Mouse (Mus musculus) layer of hippocampus, postnatal 36 days (tissue): Measurements from ENCODE around the gene Dok5. TPM values are rescaled to one million over a fixed set of nuclear protein-coding genes. Genes with fewer than 3 reads are reported as not detected.
A peak's percentile ranks its signal among the peaks of the same experiment; 100 is the strongest.

Experiments
- DNase-seq, 2 experiments: peaks; one replicate each; pipeline ENCODE4 v3.0.0; 2022
- total RNA-seq, 2 experiments: library from RNA; stranded (reverse); gene quantifications; 2 replicates each; pipeline ENCODE4 v1.2.3; 2021

Gene Dok5
- total RNA-seq: 10 to 100 TPM; 14.6 to 15.6 TPM

- DNase-seq: peak; percentile 87 to 92
These were observed at the start of gene Dok5 for GRCm38 (mm10) chr2:170731632-170732561. TSS of gene Dok5 (plus strand) at chr2:170731807.

- DNase-seq: no peak
These were observed 48.2 kb upstream of the Dok5 start for GRCm38 (mm10) chr2:170683385-170683784.

GRCm38 (mm10) chr2:170695071-170695936 is 36.3 kb upstream of the Dok5 start:
- DNase-seq: no peak

GRCm38 (mm10) chr2:170695937-170696510 is 35.6 kb upstream of the Dok5 start:
- DNase-seq: no peak

GRCm38 (mm10) chr2:170700471-170700870 is 31.1 kb upstream of the Dok5 start:
- no peak for DNase-seq

- DNase-seq: no peak
These were observed 25.1 kb upstream of the Dok5 start for GRCm38 (mm10) chr2:170706488-170706887.

GRCm38 (mm10) chr2:170707672-170708071 is 23.9 kb upstream of the Dok5 start:
- no peak for DNase-seq

- DNase-seq: no peak
These were observed 22.7 kb upstream of the Dok5 start for GRCm38 (mm10) chr2:170708901-170709300.

- DNase-seq: no peak
These were observed 18.8 kb upstream of the Dok5 start for GRCm38 (mm10) chr2:170712658-170713285.

GRCm38 (mm10) chr2:170720386-170720785 is 11.2 kb upstream of the Dok5 start:
- no peak for DNase-seq

GRCm38 (mm10) chr2:170724136-170724535 is 7.5 kb upstream of the Dok5 start:
- no peak for DNase-seq

- DNase-seq: no peak
These were observed 6.9 kb upstream of the Dok5 start for GRCm38 (mm10) chr2:170724716-170725115.

GRCm38 (mm10) chr2:170725796-170726195 is 5.8 kb upstream of the Dok5 start:
- no peak for DNase-seq

GRCm38 (mm10) chr2:170726996-170727710 is 4.5 kb upstream of the Dok5 start:
- DNase-seq: no peak

- DNase-seq: no peak
These were observed 2.7 kb upstream of the Dok5 start for GRCm38 (mm10) chr2:170728864-170729263.

- DNase-seq: no peak
These were observed 1.9 kb upstream of the Dok5 start for GRCm38 (mm10) chr2:170729661-170730060.

- DNase-seq: peak in 1 of 2 experiments; percentile 21
These were observed 1.5 kb upstream of the Dok5 start for GRCm38 (mm10) chr2:170730136-170730535.

GRCm38 (mm10) chr2:170730781-170731180 is 826 bp upstream of the Dok5 start:
- no peak for DNase-seq

- no peak for DNase-seq
These were observed 402 bp upstream of the Dok5 start for GRCm38 (mm10) chr2:170731205-170731604.

- no peak for DNase-seq
These were observed 2.1 kb downstream of the Dok5 start for GRCm38 (mm10) chr2:170733671-170734070.

- DNase-seq: no peak
These were observed 2.8 kb downstream of the Dok5 start for GRCm38 (mm10) chr2:170734446-170734845.

- no peak for DNase-seq
These were observed 6.8 kb downstream of the Dok5 start for GRCm38 (mm10) chr2:170738446-170738845.
